Mouse (Mus musculus) heart, postnatal 0 days (tissue): ENCODE results near the gene Tsen2. TPM values are rescaled to one million over a fixed set of nuclear protein-coding genes. Genes with fewer than 3 reads are reported as not detected.

Experiments
- ATAC-seq: fragments of 200-750 bp; cut with Nextera tagmentation; 2 replicates; pipeline ENCODE4 v1.8.0; 2017; ENCODE audit warnings: low read depth, moderate number of reproducible peaks, moderate library complexity; ENCODE audit not compliant: insufficient read depth
- DNase-seq: peaks from one replicate; pipeline ENCODE4 v3.0.0-alpha.2; 2016; ENCODE audit warnings: low spot score
- H3K27ac ChIP-seq: fragments of 300-500 bp; sonication (generic); 2 replicates; pipeline ENCODE4 v1.5.1; 2014; ENCODE audit warnings: low read depth, mild to moderate bottlenecking
- H3K27me3 ChIP-seq: fragments of 300-500 bp; sonication (generic); 2 replicates; pipeline ENCODE4 v1.6.1; 2014; ENCODE audit warnings: low read length, mixed read lengths; ENCODE audit not compliant: control insufficient read depth, insufficient read depth
- H3K36me3 ChIP-seq: fragments of 300-500 bp; sonication (generic); replicated peaks from 2 replicates; pipeline ENCODE4 v1.6.1; 2014; ENCODE audit warnings: low read length, mixed read lengths; ENCODE audit not compliant: control insufficient read depth, insufficient read depth
- H3K4me1 ChIP-seq: fragments of 300-500 bp; sonication (generic); 2 replicates; pipeline ENCODE4 v1.6.1; 2014; ENCODE audit warnings: antibody characterized with exemption; ENCODE audit not compliant: control insufficient read depth, insufficient read depth
- H3K4me2 ChIP-seq: fragments of 300-500 bp; sonication (generic); 2 replicates; pipeline ENCODE4 v1.6.1; 2014; ENCODE audit warnings: low read depth, mild to moderate bottlenecking, low read length, moderate library complexity
- H3K4me3 ChIP-seq: fragments of 300-500 bp; sonication (generic); 2 replicates; pipeline ENCODE4 v1.5.1; 2014; ENCODE audit warnings: low read depth, low read length
- H3K9ac ChIP-seq: fragments of 300-500 bp; sonication (generic); replicated peaks from 2 replicates; pipeline ENCODE4 v1.6.1; 2014; ENCODE audit warnings: low read depth, low read length, mixed read lengths
- H3K9me3 ChIP-seq: fragments of 300-500 bp; sonication (generic); replicated peaks from 2 replicates; pipeline ENCODE4 v1.6.1; 2016; ENCODE audit warnings: low read length; ENCODE audit not compliant: control insufficient read depth
- CTCF ChIP-seq: IDR thresholded peaks from 2 replicates; pipeline ENCODE4 v1.5.1; 2016; ENCODE audit warnings: antibody characterized with exemption, control low read depth, low read depth
- EP300 ChIP-seq: IDR thresholded peaks from 2 replicates; pipeline ENCODE4 v1.6.1; 2016; ENCODE audit warnings: antibody characterized with exemption, low read depth
- WGBS: fragments of 180-500 bp; shearing (Covaris S2); extraction: QIAGEN DNeasy Blood & Tissue Kit; methylation state at CpG from one replicate; pipeline ENCODE4 v1.1.7; 2014; 5-methylcytosine and 5-hydroxymethylcytosine counted together
- polyA plus RNA-seq: library from polyadenylated mRNA; unstranded; fragments of >200 nt; fragmentation: Nextera tagmentation; extraction: Ambion mirVana; gene quantifications from 2 replicates; pipeline ENCODE4 v1.2.1, GENCODE M21; 2015
- total RNA-seq: library from RNA; depleted of rRNA; stranded (reverse); fragments of >200 nt; gene quantifications from 2 replicates; pipeline ENCODE4 v1.2.3, GENCODE M21; 2014; ENCODE audit warnings: low replicate concordance

The Tsen2 gene
- total and polyA plus RNA-seq, 2 experiments from 2014 or later, result 6.0 to 12.6 TPM

- no peaks in the 10 kb centered on the region for H3K9me3 ChIP-seq
- ATAC-seq (no peak), DNase-seq (no peak)
- no peak overlapping the region for H3K4me3 ChIP-seq
- no peaks in the 10 kb centered on the region for H3K36me3 ChIP-seq
- 64% methylated on average over 4 of the region's 4 CpGs for WGBS
- H3K27me3 ChIP-seq, result no peaks in the 10 kb centered on the region
- H3K4me2 ChIP-seq, result no peak overlapping the region
- no peaks in the 10 kb centered on the region for H3K4me1 ChIP-seq
- H3K9ac ChIP-seq, result no peak overlapping the region
- TF ChIP-seq CTCF (no peak), EP300 (no peak)
- H3K27ac ChIP-seq, result no peak overlapping the region
Observed at GRCm38 (mm10) chr6:115517904-115518303, 26.6 kb upstream of the Tsen2 start.

- no peak overlapping the region for H3K4me3 ChIP-seq
- no peaks in the 10 kb centered on the region for H3K4me1 ChIP-seq
- H3K9ac ChIP-seq, result no peak overlapping the region
- H3K9me3 ChIP-seq, result no peaks in the 10 kb centered on the region
- H3K36me3 ChIP-seq, result no peaks in the 10 kb centered on the region
- no peaks in the 10 kb centered on the region for H3K27me3 ChIP-seq
- ATAC-seq (no peak), DNase-seq (no peak)
- 56% methylated on average over 2 of the region's 2 CpGs for WGBS
- no peak overlapping the region for H3K27ac ChIP-seq
- no peak for TF ChIP-seq CTCF
- no peak overlapping the region for H3K4me2 ChIP-seq
Observed at GRCm38 (mm10) chr6:115518352-115518751, 26.1 kb upstream of the Tsen2 start.

- no peak for ATAC-seq
- no peak overlapping the region for H3K9ac ChIP-seq
- no peaks in the 10 kb centered on the region for H3K9me3 ChIP-seq
- no peaks in the 10 kb centered on the region for H3K36me3 ChIP-seq
- H3K27ac ChIP-seq, result no peak overlapping the region
- DNase-seq, result no peak
- no peak overlapping the region for H3K4me2 ChIP-seq
- H3K4me3 ChIP-seq, result no peak overlapping the region
- TF ChIP-seq EP300 (no peak), CTCF (no peak)
- H3K4me1 ChIP-seq, result no peaks in the 10 kb centered on the region; the same call in 1 of the 2 replicates
- 58% methylated on average over 12 of the region's 12 CpGs for WGBS
- no peaks in the 10 kb centered on the region for H3K27me3 ChIP-seq
Observed at GRCm38 (mm10) chr6:115519275-115519699, 25.2 kb upstream of the Tsen2 start.

GRCm38 (mm10) chr6:115521923-115522322 is 22.5 kb upstream of the Tsen2 start:
- Histone ChIP-seq H3K4me1 (no peaks in the 10 kb centered on the region; the same call in 1 of the 2 replicates), H3K36me3 (no peaks in the 10 kb centered on the region), H3K4me2 (no peak overlapping the region), H3K9ac (no peak overlapping the region), H3K27ac (no peak overlapping the region), H3K9me3 (no peaks in the 10 kb centered on the region), H3K4me3 (no peak overlapping the region), H3K27me3 (no peaks in the 10 kb centered on the region)
- ATAC-seq, result no peak
- TF ChIP-seq CTCF (no peak), EP300 (no peak)
- 54% methylated on average over 1 of the region's 1 CpGs for WGBS
- DNase-seq, result no peak

- 57% methylated on average over 6 of the region's 6 CpGs for WGBS
- H3K9me3 ChIP-seq, result no peaks in the 10 kb centered on the region
- TF ChIP-seq CTCF (no peak), EP300 (no peak)
- H3K27me3 ChIP-seq, result no peaks in the 10 kb centered on the region
- no peaks in the 10 kb centered on the region for H3K36me3 ChIP-seq
- H3K4me1 ChIP-seq, result no peaks in the 10 kb centered on the region; the same call in 1 of the 2 replicates
- no peak overlapping the region for H3K4me2 ChIP-seq
- ATAC-seq (no peak), DNase-seq (no peak)
- peak overlapping the region; percentile 3 for H3K27ac ChIP-seq
- H3K9ac ChIP-seq, result no peak overlapping the region
- no peak overlapping the region for H3K4me3 ChIP-seq
Observed at GRCm38 (mm10) chr6:115522691-115523146, 21.7 kb upstream of the Tsen2 start.

GRCm38 (mm10) chr6:115523201-115523600 is 21.3 kb upstream of the Tsen2 start:
- Histone ChIP-seq H3K27ac (peak overlapping the region; percentile 3), H3K4me1 (no peaks in the 10 kb centered on the region; the same call in 1 of the 2 replicates), H3K36me3 (no peaks in the 10 kb centered on the region), H3K4me2 (no peak overlapping the region), H3K9me3 (no peaks in the 10 kb centered on the region), H3K4me3 (no peak overlapping the region), H3K27me3 (no peaks in the 10 kb centered on the region), H3K9ac (no peak overlapping the region)
- 31% methylated on average over 9 of the region's 9 CpGs for WGBS
- no peak for TF ChIP-seq CTCF
- TF ChIP-seq EP300, result no peak
- DNase-seq (peak; percentile 28), ATAC-seq (no peak)
